Mouse (Mus musculus) ES-Bruce4 (cell line): ENCODE measurements around the gene Shb.

ENCODE experiments used
- CTCF ChIP-seq: IDR thresholded peaks from one replicate; pipeline ENCODE4 v1.8.1; 2011; ENCODE audit warnings: low read depth, low read length
- POLR2A ChIP-seq: IDR thresholded peaks from one replicate; pipeline ENCODE4 v1.8.1; 2011; ENCODE audit warnings: low read length; ENCODE audit not compliant: insufficient read depth

DNA sequence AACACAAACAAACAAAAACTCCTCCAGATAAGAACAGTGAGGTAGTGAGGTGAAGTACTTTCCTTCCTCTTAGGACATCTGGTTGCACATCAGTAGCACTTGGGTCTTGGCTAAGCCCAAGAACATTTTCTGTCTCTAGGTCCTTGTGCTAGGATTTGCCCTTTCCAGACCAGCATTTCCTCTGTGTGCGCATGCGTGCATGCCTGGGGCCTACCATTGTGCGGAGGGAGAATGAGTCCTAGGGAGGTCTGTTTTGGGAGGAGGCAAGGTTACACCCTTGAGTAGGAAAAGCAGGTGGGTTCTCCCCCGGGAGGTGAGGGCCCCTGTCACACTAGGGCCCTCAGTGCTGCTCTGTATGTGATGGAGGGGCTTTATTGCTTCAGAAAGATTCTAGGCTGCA lies 113.2 kb downstream of the Shb start:
- no peak for TF ChIP-seq CTCF
- no peak for TF ChIP-seq POLR2A
